Mouse (Mus musculus): Measurements from ENCODE around the gene Nptxr.

DNA sequence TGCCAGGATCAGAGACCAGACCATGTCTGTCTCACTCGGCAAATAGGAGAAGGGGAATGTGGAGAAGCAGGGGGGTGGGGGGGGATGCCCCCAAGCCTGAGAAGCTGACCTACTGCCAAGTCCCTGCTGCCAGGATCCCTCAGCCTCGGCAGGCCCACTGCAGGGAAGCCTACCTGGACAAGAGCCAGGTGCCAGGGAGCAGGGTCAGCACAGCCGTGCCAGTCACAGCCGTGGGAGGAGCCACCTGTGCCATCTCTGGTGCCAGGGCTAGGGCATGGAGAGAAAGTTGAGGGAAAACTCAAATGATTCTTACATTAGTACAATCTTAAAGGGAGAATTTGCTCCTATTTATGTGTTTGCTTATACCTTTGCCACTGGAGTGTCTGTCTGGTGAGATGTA is 2.3 kb downstream of the Nptxr start:
- TF ChIP-seq CTCF (IDR thresholded peaks at IDR 0.05; ENCODE audit: extremely low read depth, insufficient read length, insufficient replicate concordance, low read depth, low read length), result no peak
- TF ChIP-seq POLR2A (IDR thresholded peaks at IDR 0.05; ENCODE audit: low read depth, low read length), result no peak
